Mouse (Mus musculus) forebrain, embryonic 13.5 days (tissue): ENCODE measurements around the gene Leng1. TPM values are rescaled to one million over a fixed set of nuclear protein-coding genes. Genes with fewer than 3 reads are reported as not detected.
A peak's percentile ranks its signal among the peaks of the same experiment; 100 is the strongest.

Source experiments
- ATAC-seq: fragments of 200-750 bp; cut with Nextera tagmentation; 2 replicates; pipeline ENCODE4 v1.8.0; 2017
- H3K27ac ChIP-seq: fragments of 300-500 bp; sonication (generic); 2 replicates; pipeline ENCODE4 v1.5.1; 2015; ENCODE audit warnings: inconsistent platforms, mild to moderate bottlenecking, moderate library complexity
- H3K27me3 ChIP-seq: fragments of 300-500 bp; sonication (generic); 2 replicates; pipeline ENCODE4 v1.6.1; 2015; ENCODE audit warnings: mild to moderate bottlenecking, inconsistent platforms
- H3K36me3 ChIP-seq: fragments of 300-500 bp; sonication (generic); 2 replicates; pipeline ENCODE4 v1.6.1; 2015; ENCODE audit warnings: mild to moderate bottlenecking, inconsistent platforms; ENCODE audit not compliant: poor library complexity, severe bottlenecking
- H3K4me1 ChIP-seq: fragments of 300-500 bp; sonication (generic); 2 replicates; pipeline ENCODE4 v1.6.1; 2015; ENCODE audit warnings: inconsistent platforms
- H3K4me2 ChIP-seq: fragments of 300-500 bp; sonication (generic); 2 replicates; pipeline ENCODE4 v1.6.1; 2015; ENCODE audit warnings: inconsistent platforms, mild to moderate bottlenecking, moderate library complexity
- H3K4me3 ChIP-seq: fragments of 300-500 bp; sonication (generic); 2 replicates; pipeline ENCODE4 v1.5.1; 2015; ENCODE audit warnings: mild to moderate bottlenecking, inconsistent platforms
- H3K9ac ChIP-seq: fragments of 300-500 bp; sonication (generic); 2 replicates; pipeline ENCODE4 v1.6.1; 2015; ENCODE audit warnings: mild to moderate bottlenecking, inconsistent platforms
- H3K9me3 ChIP-seq: fragments of 300-500 bp; sonication (generic); replicated peaks from 2 replicates; pipeline ENCODE4 v1.6.1; 2016; ENCODE audit warnings: inconsistent platforms
- WGBS: fragments of 180-500 bp; shearing (Covaris S2); methylation state at CpG from one replicate; pipeline ENCODE4 v1.1.7; 2015; 5-methylcytosine and 5-hydroxymethylcytosine counted together
- polyA plus RNA-seq: library from polyadenylated mRNA; unstranded; fragments of >200 nt; fragmentation: Nextera tagmentation; extraction: Ambion mirVana; gene quantifications from 2 replicates; pipeline ENCODE4 v1.2.1, GENCODE M21; 2015

Leng1 gene
- polyA plus RNA-seq, 1 experiment from 2014 or later: 19.2 TPM

DNA sequence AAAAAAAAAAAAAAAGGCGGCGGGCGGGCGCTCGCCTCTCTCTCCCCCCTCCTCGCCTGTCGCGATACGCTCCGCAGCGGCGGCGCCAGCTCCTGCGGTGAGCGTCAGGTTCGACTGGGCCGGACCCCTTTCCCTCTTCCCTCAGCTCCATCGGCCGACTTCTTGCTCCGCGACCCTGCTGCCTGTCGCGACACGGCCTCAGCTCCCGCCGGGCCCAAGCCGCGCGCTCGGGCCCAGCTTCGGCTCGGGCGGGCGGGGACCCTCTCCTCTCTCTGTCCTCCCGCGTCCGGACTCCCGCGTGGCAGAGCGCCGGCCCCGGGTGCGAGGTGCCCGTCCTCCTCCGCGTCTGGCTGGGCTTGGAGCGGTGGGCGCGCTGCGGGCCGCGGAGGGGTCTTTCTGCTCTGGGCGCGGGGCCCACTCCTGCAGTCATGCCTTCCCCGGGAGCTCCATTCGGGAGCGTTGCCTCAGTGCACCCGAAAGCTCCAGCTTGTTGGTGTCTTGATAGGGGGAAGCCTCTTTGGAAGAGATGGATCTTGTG, 20.1 kb downstream of the Leng1 start:
- Histone ChIP-seq H3K36me3 (peaks cover 31% of the 10 kb centered on the region), H3K4me1 (peaks cover 43% of the 10 kb centered on the region), H3K9ac (peak overlapping the region; percentile 99), H3K27ac (peak overlapping the region; percentile 97), H3K4me2 (peak overlapping the region; percentile 93), H3K4me3 (peak overlapping the region; percentile 95), H3K9me3 (no peaks in the 10 kb centered on the region), H3K27me3 (no peaks in the 10 kb centered on the region)
- ATAC-seq: no peak; the same call in 1 of the 2 replicates
- WGBS: under 1% methylated on average over 51 of the region's 58 CpGs

DNA sequence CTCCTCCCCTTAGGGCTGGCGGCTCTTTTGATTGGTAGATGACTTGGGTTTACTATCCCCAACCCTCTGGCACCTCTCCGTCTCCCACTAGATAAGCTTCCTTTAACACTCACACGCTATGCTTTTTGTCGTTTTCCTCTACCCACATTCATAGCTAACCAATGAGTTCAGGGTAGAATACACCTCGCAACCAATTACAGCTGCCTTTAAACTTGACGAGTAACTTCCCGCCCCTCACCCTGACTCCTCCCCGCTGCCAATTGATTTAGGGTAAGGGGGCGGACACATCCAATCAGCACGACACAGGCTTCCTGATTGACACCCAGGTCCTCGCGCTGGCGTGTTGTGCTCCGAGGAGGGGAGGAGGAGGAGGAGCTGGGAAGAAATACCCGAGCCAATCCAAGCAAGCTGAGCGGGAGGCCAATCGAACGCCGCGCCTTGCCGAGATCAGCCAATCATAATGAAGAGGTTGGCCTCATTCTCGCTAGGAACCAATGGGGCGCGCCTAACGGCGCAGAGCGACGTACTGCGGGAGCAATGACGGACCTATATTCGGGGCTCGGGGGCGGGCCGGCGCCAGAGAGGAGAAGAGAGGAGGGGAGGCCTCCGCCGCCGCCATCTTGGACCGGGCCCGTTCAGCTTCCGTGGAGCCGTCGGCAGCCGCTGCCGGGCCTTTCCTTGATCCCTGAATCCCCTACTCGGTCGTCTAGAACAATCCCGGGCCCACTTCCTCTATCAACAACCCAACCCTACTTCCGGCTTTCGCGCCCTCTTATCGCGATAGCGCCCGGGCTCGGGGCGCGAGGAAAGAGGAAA, 20.8 kb downstream of the Leng1 start, which contains the start of gene Cnot3:
Cnot3 (plus strand) TSS at position 597 of the 816 bp plus-strand sequence.
- Histone ChIP-seq H3K4me2 (peak within 1 kb of the TSS; percentile 93), H3K27ac (peak within 1 kb of the TSS; percentile 97), H3K9ac (peak within 1 kb of the TSS; percentile 99), H3K4me1 (peaks cover 43% of the 10 kb centered on the region), H3K9me3 (no peaks in the 10 kb centered on the region), H3K36me3 (peaks cover 32% of the 10 kb centered on the region), H3K27me3 (no peaks in the 10 kb centered on the region), H3K4me3 (peak within 1 kb of the TSS; percentile 95)
- WGBS: under 1% methylated on average over 58 of the region's 58 CpGs
- ATAC-seq: peak; percentile 98

- Histone ChIP-seq H3K9ac (0 out of 2 replicates have a peak overlapping the region, but pooled peaks have one; percentile 1), H3K4me2 (peak overlapping the region; percentile 93), H3K36me3 (peaks cover 38% of the 10 kb centered on the region), H3K27ac (peak overlapping the region; percentile 97; the same call in 1 of the 2 replicates), H3K27me3 (no peaks in the 10 kb centered on the region), H3K9me3 (no peaks in the 10 kb centered on the region), H3K4me3 (peak overlapping the region; percentile 95), H3K4me1 (peaks cover 38% of the 10 kb centered on the region)
- WGBS: 1% methylated on average over 11 of the region's 11 CpGs
- no peak for ATAC-seq
Measured at GRCm38 (mm10) chr7:3644348-3644671, 21.3 kb downstream of the Leng1 start.

DNA sequence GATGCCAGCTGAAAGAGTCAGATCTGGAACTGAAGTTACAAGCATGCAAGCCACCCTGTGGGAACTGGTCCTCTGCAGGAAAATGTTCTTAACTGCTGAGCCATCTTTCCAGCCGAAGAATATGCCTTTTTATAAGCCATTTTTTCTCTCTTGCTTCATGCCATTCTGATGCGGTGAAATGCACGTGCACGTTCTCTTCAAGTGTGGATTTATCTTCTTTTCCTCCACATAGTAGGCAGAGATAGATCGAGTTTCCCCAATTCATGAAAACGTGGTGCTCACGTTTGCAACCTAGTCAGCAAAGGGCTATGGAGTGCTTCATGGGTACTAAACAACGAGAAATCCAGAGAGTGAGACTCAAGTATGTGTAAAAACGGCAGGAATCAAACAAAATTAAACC, 21.8 kb downstream of the Leng1 start:
- 0 out of 2 replicates have a peak overlapping the region, but pooled peaks have one; percentile 1 for H3K9ac ChIP-seq
- H3K27me3 ChIP-seq: no peaks in the 10 kb centered on the region
- WGBS: 24% methylated on average over 9 of the region's 9 CpGs
- no peaks in the 10 kb centered on the region for H3K9me3 ChIP-seq
- peaks cover 34% of the 10 kb centered on the region for H3K4me1 ChIP-seq
- ATAC-seq: no peak
- no peak overlapping the region for H3K27ac ChIP-seq
- H3K36me3 ChIP-seq: peaks cover 42% of the 10 kb centered on the region
- H3K4me3 ChIP-seq: peak overlapping the region; percentile 95
- H3K4me2 ChIP-seq: peak overlapping the region; percentile 93

- peaks cover 30% of the 10 kb centered on the region for H3K4me1 ChIP-seq
- 75% methylated on average over 5 of the region's 5 CpGs for WGBS
- H3K27me3 ChIP-seq: no peaks in the 10 kb centered on the region
- no peak overlapping the region for H3K27ac ChIP-seq
- ATAC-seq: no peak
- H3K4me3 ChIP-seq: no peak overlapping the region
- peak overlapping the region; percentile 93; the same call in 1 of the 2 replicates for H3K4me2 ChIP-seq
- H3K36me3 ChIP-seq: peaks cover 46% of the 10 kb centered on the region
- no peaks in the 10 kb centered on the region for H3K9me3 ChIP-seq
- H3K9ac ChIP-seq: no peak overlapping the region
Measured at GRCm38 (mm10) chr7:3643412-3643811, 22.2 kb downstream of the Leng1 start.

DNA sequence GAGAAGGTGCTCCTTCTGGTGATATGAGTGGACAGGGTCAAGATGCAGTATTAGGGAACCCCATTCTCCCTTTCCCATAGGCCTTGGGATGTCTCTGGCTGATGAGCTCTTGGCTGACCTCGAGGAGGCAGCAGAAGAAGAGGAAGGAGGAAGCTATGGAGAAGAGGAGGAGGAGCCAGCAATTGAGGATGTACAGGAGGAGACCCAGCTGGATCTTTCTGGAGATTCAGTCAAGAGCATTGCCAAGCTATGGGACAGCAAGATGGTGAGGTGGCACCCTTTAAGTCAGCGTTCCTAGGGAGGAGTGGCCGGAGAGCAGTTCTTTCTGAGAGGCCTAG, 35.2 kb downstream of the Leng1 start:
- peaks cover 29% of the 10 kb centered on the region for H3K4me1 ChIP-seq
- peak overlapping the region; percentile 97 for H3K4me2 ChIP-seq
- peak overlapping the region; percentile 70 for H3K4me3 ChIP-seq
- 63% methylated on average over 3 of the region's 3 CpGs for WGBS
- no peak overlapping the region for H3K27ac ChIP-seq
- no peaks in the 10 kb centered on the region for H3K9me3 ChIP-seq
- ATAC-seq: peak; percentile 7; the same call in 1 of the 2 replicates
- H3K36me3 ChIP-seq: peaks cover 41% of the 10 kb centered on the region
- no peaks in the 10 kb centered on the region for H3K27me3 ChIP-seq
- H3K9ac ChIP-seq: peak overlapping the region; percentile 75

DNA sequence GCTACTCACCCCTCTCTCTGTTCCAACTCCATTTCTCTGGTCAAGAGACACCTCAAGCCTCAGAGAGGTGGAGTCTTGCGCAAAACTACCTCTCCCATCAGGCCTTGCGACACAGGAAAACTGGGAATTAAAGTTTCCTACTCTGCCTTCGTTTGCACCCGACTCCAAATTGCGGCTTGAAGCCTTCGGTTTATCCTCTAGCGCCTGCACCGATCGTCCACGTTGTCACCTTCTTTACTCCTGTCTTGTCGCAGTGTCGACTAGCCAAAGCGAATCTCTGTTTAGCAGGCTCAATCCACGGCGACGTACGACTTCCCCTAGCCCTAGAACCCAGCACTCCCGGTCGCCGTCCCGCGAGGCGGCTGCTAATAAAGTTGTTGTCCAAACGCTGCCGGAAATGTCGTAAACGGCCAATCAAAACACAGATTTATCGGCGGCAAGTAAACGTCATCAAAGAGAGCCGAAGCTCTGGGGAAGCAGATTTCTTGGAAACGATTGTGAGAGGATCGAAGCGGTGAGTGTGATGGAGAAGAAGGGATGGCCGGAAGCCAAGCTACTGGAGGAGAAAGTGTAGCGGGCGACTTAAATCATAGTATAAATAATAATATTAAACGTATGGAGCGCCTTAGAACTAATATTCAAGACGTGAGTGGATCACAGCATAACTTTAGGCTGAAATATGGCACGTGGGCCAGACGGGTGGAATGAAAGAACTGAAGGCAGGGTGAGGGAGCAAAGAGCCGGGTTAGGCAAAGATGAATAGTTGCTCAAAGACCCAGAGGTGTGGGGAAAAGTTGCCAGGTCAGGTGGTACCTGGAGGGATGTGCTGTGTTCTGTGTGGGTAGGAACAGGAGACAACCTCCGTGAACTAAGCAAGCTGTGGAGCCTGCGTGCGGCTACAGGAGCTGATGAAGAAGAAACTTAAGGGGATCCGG, 35.8 kb downstream of the Leng1 start, which contains the start of the genes Tfpt and Prpf31:
Tfpt (minus strand) TSS at position 387 of the 935 bp plus-strand sequence.
Prpf31 (plus strand) TSS at position 443 of the 935 bp plus-strand sequence.
- H3K4me3 ChIP-seq: peak within 1 kb of the TSS; percentile 70
- peak; percentile 90 for ATAC-seq
- H3K9me3 ChIP-seq: no peaks in the 10 kb centered on the region
- peak within 1 kb of the TSS; percentile 84 for H3K9ac ChIP-seq
- peaks cover 29% of the 10 kb centered on the region for H3K4me1 ChIP-seq
- WGBS: 2% methylated on average over 47 of the region's 47 CpGs
- H3K36me3 ChIP-seq: peaks cover 41% of the 10 kb centered on the region
- no peaks in the 10 kb centered on the region for H3K27me3 ChIP-seq
- H3K27ac ChIP-seq: peak within 1 kb of the TSS; percentile 40
- H3K4me2 ChIP-seq: peak within 1 kb of the TSS; percentile 97

GRCm38 (mm10) chr7:3629030-3629429, 36.6 kb downstream of the Leng1 start:
- WGBS: 33% methylated on average over 4 of the region's 4 CpGs
- H3K9me3 ChIP-seq: no peaks in the 10 kb centered on the region
- peak overlapping the region; percentile 84 for H3K9ac ChIP-seq
- H3K4me1 ChIP-seq: peaks cover 29% of the 10 kb centered on the region
- H3K4me2 ChIP-seq: peak overlapping the region; percentile 97
- H3K4me3 ChIP-seq: peak overlapping the region; percentile 70
- peaks cover 41% of the 10 kb centered on the region for H3K36me3 ChIP-seq
- H3K27ac ChIP-seq: peak overlapping the region; percentile 40; the same call in 1 of the 2 replicates
- H3K27me3 ChIP-seq: no peaks in the 10 kb centered on the region
- peak; percentile 42 for ATAC-seq

GRCm38 (mm10) chr7:3617242-3617995, 48.2 kb downstream of the Leng1 start, which contains the start of gene Ndufa3:
Ndufa3 (plus strand) TSS chr7:3617373.
- Histone ChIP-seq H3K9ac (peak within 1 kb of the TSS; percentile 89), H3K4me1 (peaks cover 10% of the 10 kb centered on the region), H3K9me3 (no peaks in the 10 kb centered on the region), H3K36me3 (peaks cover 34% of the 10 kb centered on the region), H3K27ac (0 out of 2 replicates have a peak within 1 kb of the TSS, but pooled peaks have one; percentile 25), H3K4me2 (peak within 1 kb of the TSS; percentile 76), H3K4me3 (peak within 1 kb of the TSS; percentile 79), H3K27me3 (no peaks in the 10 kb centered on the region)
- peak; percentile 98 for ATAC-seq
- under 1% methylated on average over 29 of the region's 32 CpGs for WGBS

DNA sequence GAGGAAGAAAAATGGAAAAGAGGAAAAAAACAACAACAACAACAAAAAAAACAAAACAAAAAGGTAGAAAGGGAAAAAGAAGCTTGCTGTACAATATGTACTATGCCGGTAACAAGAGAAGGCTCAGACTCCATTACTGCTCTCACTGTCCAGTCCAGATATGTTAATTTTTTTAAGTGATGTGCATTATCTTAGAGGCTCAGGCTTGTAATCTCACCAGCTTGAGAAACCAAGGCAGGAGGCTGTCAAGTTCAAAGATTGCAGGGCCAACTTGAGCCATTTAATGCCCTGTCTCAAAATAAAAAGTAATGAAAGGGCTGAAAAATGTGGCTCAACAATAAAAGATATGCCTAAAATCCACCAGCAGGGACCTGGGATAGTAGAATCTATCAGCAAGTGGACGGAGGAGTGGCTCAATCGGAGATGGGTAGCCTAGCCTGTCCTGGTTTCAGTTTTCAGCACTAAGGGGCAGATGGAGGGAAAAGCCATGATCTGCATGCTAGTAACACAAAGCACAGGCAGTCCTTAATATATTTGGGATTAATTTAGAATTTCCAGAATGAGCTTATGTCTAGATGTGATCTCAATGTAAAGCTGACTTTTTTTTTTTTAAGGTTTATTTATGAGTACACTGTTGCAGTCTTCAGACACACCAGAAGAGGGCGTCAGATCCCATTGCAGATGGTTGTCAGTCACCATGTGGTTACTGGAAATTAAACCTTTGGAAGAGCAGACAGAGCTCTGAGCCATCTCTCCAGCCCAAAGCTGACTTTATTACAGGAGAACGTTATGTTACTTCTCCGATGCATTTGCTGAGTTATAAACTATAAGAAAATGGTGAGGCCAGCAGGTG, 49.0 kb downstream of the Leng1 start:
- Histone ChIP-seq H3K9ac (no peak overlapping the region), H3K36me3 (peaks cover 26% of the 10 kb centered on the region), H3K27ac (no peak overlapping the region), H3K4me2 (peak overlapping the region; percentile 76), H3K4me3 (peak overlapping the region; percentile 79), H3K9me3 (no peaks in the 10 kb centered on the region), H3K4me1 (peaks cover 10% of the 10 kb centered on the region), H3K27me3 (no peaks in the 10 kb centered on the region; the same call in 1 of the 2 replicates)
- peak; percentile 50 for ATAC-seq
- 42% methylated on average over 6 of the region's 6 CpGs for WGBS
